Mouse (Mus musculus) hindbrain, embryonic 13.5 days (tissue): Measurements from ENCODE around the gene Ptpn22. TPM values are rescaled to one million over a fixed set of nuclear protein-coding genes. Genes with fewer than 3 reads are reported as not detected.

ENCODE experiments used
- polyA plus RNA-seq: library from polyadenylated mRNA; unstranded; fragments of >200 nt; fragmentation: Nextera tagmentation; extraction: Ambion mirVana; gene quantifications from 2 replicates; pipeline ENCODE4 v1.2.1, GENCODE M21; 2015

Ptpn22 gene
- polyA plus RNA-seq, 1 experiment from 2014 or later, result 0.38 TPM

Other genes with a start within 250 kb of the Ptpn22 start
- gene Atg4a-ps, start 213.7 kb upstream of the Ptpn22 start, polyA plus RNA-seq, result 0.26 and 0.38 TPM in 2 replicates
- 7.3 and 8.7 TPM in 2 replicates for gene Olfml3, start 121.8 kb upstream of the Ptpn22 start, polyA plus RNA-seq
- gene Gm10964, start 120.4 kb upstream of the Ptpn22 start, polyA plus RNA-seq, result not detected in 2 replicates
- gene Hipk1, start 68.2 kb upstream of the Ptpn22 start, polyA plus RNA-seq, result 11.8 and 13.3 TPM in 2 replicates
- 22.2 and 23.4 TPM in 2 replicates for gene Dclre1b, start 50.4 kb upstream of the Ptpn22 start, polyA plus RNA-seq
- 22.9 and 25.1 TPM in 2 replicates for gene Ap4b1, start 50.3 kb upstream of the Ptpn22 start, polyA plus RNA-seq
- 0.53 TPM in 1 of 2 replicates, not detected in the other for gene Gm43064, start 50.2 kb upstream of the Ptpn22 start, polyA plus RNA-seq
- gene Bcl2l15, start 27.2 kb upstream of the Ptpn22 start, polyA plus RNA-seq, result 0.17 and 0.41 TPM in 2 replicates
- 21.3 and 24.4 TPM in 2 replicates for gene Rsbn1, start 54.3 kb downstream of the Ptpn22 start, polyA plus RNA-seq
- gene Phtf1, start 108.3 kb downstream of the Ptpn22 start, polyA plus RNA-seq, result 27.9 and 30.0 TPM in 2 replicates